Mouse (Mus musculus) gastrocnemius, postnatal 10 days (tissue): ENCODE results near the gene Rnf166. TPM values are rescaled to one million over a fixed set of nuclear protein-coding genes. Genes with fewer than 3 reads are reported as not detected.

Experiments
- DNase-seq: peaks from one replicate; pipeline ENCODE4 v3.0.0; 2021; ENCODE audit warnings: mixed read lengths
- total RNA-seq, 2 experiments: library from RNA; stranded (reverse); gene quantifications; 2 replicates each; pipeline ENCODE4 v1.2.3; 2021

Gene Rnf166
- total RNA-seq, 2 experiments from 2014 or later = 26.2 to 28.0 TPM

DNA sequence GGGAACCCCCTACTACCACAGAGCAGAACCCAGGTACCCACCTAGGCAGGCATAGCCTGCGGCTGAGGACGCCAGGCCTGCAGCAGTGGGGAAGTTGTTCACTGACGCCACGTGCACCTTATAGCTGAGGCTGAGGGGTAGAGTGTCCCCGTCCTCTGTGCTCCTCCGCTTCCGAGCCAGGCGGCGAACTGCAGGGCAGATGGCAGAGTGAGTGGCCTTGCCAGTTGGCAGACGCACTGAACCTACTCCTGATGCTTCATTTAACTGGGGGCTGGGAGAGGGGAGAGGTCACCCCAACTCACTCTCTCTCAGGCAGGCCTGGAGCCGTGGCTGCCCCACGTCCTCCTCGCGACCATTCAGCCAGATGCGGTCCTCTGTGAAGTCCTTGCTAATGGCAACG lies 36.5 kb downstream of the Rnf166 start:
- DNase-seq = no peak

DNA sequence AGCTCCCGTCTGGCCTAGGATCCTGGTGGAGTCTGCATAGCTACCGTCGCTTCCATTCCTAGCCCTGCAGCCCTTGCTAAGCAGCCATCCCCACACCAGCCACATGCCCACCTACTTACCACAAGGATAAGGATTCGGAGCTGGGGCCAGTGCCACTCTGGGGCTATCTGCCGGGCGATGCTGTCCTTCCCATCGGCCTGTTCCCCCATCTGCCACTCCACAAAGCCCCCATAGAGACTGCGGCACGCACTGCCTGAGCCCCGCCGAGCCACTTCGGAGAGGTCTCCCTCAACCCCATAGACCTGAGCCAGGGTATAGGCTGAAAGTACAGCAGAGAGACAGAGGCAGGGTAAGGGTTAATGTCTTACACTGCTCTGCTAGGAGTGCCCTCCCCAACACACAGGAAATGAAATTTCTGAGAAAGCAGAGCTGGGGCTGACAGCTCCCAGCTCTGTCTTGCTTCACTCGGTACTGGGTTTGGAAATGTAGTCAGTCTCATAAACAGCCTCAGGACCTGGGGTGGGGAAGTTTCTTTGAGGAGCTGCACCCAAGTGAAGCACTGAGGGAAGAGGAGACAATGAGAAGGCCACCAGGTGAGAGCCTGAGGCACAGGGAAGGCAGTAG lies 38.0 kb downstream of the Rnf166 start:
- no peak for DNase-seq

DNA sequence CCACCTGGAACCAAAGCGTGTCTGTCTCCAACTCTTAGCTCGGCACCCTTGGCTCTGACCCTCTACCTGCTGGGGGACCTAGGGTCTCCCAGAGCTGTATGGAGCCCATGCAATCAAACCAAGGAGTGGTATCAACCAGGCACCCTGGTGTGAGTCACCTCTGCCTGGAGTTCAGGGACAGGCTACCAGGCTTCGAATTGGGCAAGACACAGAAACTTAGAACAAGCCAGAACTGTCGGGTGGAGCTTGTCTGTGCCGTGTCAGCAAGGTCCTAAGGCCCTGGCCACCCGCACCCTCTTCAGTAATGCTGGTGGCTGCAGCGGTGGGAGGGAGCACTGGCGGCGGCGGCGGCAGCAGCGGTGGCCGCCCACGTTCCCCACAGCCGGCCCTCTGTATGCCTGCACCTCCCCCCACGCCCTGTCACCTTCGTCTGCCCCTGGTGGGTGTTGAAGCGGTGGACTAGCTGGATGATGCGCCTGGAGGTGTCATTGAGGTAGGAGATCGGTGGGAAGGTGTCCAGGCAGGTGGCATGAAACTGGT lies 39.2 kb downstream of the Rnf166 start:
- DNase-seq = no peak

DNA sequence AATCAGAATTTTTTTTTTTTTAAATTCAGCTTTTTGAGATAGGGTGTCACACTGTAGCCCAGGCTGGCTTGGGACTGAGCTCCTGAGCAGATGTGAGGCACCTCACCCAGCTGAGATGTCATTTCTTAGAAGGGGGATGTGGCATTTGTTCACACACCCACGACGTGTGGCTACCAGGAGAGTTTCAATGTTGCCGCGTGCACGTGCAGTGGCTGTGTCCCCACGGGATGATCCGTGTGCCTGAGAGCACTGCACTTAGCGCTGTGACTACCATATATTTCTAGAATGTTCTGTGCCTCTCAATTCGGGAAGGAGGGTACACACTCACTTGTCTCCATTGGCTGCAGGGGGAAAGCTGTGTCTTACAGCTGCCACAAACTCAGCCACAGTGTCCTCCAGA lies 39.7 kb downstream of the Rnf166 start:
- no peak for DNase-seq

DNA sequence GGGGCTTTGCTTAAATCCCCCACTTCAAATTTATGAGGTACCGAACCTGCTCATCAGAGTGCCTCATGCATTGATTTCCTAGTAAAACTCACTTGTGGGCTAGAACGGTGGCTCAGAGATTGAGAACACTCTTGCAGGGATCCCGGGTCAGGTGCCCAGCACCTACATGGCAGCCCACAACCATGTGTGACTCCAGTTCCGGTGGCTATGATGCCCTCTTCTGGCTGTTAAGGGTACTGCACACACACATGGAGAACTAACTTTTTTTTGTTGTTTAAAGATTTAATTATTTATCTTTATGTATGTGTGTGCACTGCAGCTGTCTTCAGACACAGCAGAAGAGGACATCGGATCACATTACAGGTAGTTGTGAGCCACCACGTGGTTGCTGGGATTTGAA lies 40.5 kb downstream of the Rnf166 start:
- no peak for DNase-seq

DNA sequence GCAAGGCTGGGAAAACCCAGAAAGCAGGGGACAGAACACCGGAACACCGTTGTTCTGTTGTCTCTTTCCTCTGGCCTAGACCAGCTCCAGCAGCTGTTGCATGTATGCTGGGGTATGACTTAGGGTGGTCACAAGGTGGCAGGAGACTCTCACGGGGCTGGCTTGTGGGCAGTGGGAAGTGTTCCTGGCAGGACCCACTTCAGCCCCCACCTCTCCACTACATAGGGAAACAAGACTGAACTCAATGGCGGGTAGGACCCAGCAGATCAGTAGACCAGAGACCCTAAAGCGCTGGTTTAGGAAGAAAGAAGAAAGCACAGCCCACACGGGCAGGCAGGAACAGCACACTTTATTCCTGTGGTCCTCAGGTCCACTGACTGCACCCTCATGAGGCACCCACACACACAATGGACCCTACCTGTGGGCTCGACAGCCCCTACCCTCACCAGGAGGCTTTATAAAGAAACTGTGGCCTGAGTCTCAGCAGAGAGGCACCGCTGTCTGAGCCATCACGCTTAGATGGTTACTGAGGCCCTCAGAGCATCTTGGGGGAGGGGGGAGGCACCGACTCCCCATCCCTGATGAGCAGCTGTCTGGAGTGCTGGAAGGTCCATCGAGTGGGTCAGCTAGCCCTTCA lies 42.5 kb downstream of the Rnf166 start:
- no peak for DNase-seq

DNA sequence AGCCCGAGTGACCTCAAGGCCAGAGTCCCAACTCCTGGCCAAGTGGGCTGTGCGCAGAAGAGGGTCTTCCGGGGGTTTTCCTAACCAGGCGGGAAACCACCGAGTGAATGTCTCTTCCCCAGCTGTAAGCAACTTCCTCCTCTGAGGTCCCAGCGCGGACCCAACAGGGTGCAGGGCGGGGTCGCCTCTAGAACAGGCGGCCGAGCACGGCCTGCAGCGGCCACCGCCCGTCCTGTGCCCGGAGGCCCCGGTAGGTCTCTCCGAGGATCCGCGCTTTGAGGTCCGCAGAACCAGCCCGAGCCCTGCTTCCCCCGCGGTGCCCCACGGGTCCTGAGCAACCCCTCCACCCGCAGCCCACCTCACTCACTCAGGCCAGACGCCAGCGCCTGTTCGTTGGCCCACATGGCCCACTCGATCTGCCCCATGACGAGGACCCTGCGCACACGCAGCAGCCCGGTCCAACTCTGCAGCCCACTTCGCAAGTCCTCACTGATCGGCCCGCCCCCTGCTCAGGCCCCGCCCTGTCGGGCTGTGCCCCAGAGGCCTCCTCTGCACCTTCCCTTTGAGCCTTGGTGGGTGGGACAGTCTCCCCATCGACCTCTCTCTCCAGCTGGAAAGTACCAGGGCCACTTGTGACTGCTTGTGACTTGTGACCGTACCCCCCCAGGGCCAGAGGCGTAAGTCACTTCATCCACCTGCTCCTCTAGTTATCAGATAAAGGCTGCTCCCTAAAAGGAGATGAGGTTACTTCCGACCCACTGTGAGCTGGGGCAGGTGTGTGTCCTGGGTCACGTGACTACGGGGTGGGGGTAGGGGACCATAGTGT lies 43.2 kb downstream of the Rnf166 start, which contains the start of gene Cyba:
Gene Cyba (minus strand): TSS at position 488 of the 826 bp plus-strand sequence.
- DNase-seq = peak; percentile 68

DNA sequence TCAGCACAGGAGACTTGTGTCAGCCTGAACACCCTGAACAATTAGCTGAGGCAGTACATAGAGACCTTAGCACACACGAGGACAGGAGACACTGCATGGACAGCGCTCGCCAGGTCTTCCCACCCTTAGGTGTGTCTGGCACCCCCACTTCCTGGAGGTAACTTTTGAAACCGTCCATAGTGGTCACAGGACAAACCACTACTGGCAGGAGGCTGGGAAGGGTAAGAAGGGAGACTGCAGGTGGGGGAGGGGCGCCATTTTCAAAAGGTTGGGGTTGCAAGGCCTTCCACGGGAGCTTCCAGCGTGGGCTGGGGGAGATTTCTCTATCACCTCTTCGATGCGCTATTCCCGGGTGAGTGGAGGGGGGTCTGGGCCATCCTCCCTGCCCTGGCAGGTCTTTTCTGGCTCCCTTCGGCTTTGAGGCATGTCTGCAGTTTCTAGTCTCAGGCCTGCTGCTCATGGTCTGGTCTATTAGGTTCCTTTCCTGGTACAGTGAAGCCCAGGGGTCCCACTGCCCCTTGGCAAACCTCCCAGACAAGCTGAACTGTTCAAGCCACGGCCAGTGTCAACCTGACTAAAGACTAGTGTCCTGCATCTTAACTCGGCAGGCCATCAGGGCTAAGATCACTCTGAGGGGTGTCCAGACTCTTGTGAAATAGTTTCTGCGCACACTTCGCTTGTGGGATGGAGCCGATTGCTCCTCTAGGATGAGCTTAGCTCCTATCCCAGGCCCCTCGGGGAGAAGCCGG lies 44.0 kb downstream of the Rnf166 start:
- DNase-seq = peak; percentile 39

DNA sequence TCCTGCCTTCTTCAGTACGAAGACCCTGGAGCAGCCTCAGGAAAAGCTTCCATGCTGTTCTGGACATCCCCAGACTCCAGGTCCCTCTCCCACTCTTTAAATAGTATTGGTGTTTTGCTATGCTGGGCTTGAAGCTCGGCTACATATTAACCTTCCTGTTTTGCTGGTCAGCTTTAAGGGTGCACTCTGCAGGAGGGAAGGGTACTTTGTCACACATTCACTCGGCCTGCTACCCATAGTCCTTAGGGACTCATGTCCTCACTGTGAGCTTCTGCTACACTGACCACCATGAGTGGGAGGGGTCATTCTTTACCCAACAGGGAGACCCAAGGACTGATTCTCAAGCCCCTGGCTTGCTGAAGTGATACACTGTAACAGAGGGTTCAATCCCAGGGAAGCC lies 45.2 kb downstream of the Rnf166 start:
- no peak for DNase-seq

DNA sequence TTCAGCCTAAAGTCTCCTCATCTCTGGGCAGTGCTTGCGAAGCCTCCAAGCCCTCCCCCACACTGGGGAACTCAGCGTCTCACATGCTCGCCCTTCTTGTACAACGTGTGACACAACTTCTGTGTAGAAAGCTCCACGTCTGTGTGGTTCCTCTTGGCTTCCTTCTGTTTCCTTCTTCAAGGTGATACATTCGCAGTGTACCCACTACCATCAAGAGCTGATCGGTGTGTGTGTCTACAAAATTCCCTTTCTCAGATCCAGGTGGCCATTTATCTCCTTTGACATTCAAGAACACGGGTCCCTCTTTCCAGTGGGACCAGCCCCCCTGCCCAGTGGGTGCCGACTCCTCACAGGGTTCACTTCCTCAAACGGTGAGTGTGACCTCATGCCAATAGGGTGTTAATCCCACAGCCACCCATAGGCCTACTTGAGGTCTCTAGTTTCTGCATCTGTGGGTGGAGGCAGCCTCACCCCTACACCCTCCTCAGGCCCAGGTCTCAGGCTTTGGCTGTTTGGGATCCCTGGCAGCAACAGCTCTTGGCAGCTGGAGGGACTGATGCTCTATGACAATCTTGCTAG lies 45.7 kb downstream of the Rnf166 start:
- no peak for DNase-seq

DNA sequence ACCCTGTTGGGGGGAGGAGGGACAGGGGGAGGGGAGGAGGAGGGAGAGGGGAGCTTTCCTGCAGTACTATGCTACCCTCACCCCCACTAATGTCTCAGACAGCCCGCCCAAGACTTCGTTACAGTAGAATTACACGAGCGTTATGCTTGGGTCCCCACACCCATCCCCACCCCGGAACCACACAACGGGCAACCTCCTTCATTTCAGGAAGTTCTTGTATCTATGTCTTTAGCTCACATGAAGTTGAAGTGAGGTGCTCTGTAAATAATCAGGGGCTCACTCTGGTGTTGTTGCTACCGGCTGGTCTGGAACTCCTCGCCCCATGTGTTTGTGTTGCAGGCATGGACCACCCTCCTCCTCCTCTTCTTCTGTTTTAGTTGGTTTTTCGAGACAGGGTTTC lies 47.7 kb downstream of the Rnf166 start:
- no peak for DNase-seq

DNA sequence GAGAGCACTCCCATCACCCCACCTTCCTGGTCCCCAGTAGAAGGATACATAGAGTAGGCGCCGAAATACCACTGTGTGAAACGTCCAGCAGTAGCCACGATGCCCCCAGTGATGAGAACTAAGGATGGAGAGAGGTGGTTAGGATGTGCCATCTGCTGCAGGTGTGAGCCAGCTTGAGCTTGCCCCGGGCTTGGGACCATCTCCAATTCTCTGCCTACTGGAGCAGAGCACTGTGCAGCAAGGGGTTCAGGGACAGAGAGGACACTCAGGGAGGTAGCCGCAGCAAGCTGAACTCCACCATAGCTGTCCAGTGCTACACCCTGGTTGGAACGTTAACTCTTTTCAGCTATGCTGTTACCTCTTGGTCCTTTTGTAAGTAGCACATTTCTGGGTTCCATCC lies 48.3 kb downstream of the Rnf166 start:
- no peak for DNase-seq

DNA sequence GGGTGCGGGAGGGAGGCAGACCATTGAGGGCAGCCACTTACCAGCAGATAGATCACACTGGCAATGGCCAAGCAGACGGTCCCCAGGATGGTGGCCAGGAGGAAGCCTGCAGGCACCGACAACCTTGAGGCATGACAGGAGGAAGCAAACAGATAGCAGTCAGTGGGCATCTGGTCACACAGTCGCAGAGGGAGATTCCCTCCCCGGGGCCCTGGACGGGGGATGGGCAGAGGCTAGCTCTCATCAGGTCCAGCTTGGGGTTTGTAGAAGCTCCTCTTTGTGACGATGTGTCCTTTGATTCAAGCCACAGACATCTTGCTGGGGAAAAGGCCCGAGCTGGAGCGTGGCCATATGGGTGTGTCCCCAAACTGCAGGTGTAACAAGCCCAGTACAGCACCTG lies 49.7 kb downstream of the Rnf166 start:
- DNase-seq = no peak

DNA sequence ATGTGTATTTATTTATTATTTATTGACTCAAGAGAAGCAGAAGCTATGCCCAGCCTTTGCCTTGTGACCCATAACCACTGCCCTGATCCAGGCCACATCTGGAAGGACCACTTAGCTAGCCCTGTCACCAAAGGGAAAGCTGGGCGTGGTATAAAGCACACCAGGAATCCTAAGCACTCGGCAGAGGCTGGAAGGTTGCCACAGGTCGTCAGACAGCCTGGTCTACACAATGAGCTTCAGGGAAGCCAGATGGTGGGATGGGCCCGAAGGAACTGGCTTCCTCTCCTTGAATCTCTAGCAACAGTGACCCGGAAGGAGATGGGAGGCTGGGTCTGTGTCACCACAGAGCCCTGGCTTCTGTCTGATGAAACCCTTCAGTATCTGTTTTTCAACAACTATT lies 52.2 kb downstream of the Rnf166 start:
- DNase-seq = peak; percentile 56

DNA sequence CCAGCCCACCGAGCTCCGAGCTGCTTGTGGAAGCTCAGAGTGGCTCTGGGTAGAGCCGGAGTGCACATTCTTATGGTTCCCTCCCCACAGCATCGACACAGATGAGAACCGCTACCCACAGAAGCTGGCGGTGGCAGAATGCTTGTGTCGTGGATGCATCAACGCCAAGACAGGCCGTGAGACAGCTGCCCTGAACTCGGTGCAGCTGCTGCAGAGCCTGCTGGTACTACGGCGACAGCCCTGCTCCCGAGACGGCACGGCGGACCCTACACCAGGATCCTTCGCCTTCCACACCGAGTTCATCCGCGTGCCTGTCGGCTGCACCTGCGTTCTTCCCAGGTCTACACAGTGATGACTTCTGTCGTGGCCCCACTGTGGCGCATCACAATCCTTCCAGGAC lies 52.6 kb downstream of the Rnf166 start:
- no peak for DNase-seq

DNA sequence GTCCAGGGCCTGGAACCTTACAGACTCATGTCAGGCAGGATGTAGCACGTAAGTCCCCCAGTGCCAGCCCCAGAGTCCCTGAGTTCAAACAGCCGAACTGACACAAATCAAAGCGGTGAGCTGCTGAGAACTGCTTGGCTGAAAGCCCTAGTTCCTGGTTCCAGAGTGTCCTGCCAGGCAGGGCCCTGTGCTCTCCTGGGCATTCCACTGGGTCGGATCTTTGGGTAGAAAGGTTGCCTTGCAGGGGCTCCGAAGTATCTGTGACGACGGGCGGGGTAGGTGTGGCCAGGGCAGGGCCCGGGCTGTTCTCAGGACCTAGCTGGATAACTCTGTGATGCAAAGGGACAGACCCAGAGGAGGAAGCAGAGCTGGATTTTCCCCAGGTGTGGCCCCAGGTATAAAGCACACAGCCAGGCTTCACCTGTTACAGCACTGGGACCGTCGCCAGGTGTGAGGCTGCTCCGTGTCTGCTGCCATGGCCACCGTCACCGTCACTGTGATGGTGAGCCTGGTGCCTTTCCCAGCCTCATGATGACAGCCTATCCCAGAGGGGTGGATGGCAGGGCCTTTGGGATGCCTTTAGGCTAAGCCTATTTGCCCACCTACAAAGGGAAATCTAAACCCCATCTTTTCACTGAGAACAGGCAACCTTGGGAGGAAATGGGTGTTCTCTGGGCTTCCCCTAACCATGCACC lies 54.3 kb downstream of the Rnf166 start, which contains the start of gene Il17c:
Gene Il17c (plus strand): TSS at position 645 of the 695 bp plus-strand sequence.
- DNase-seq = no peak

DNA sequence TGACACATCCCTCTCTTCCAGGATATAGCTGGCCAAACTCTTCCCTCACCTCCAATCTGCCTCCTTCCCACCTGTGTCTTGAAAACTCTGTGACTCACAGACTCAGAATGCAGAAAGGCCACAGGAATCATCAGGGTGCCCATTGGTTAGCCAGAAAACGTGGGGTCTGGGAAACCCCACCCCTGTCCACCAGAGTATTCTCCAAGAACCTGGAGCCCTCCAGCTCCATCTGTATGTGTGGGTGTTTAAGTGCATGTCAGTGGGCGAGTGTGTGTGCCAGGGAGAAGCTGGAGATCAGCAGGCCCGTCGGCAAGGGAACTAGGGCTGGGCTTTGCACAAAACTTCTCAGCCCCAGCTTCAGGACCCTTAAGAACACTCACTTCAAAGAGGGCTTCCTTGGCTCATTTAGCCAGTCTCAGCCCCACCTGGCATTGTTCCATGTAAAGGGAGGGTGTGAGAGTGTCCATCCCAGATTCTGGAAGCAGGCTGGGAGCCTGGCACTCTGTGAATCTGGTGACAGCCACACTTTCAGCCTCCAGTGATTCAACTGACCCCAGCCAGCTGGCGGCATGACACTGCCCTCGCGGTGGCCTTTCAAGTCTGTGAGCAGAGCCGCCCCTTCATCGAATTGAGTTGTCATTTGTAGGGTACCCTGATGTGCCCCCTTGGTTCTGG lies 55.8 kb downstream of the Rnf166 start:
- DNase-seq = no peak
